Mouse (Mus musculus) megakaryocyte, embryonic 14.5 days (primary cell): ENCODE results near the gene Rbms1. TPM values are rescaled to one million over a fixed set of nuclear protein-coding genes. Genes with fewer than 3 reads are reported as not detected.

Experiments
- H3K27me3 ChIP-seq: replicated peaks from 2 replicates; pipeline ENCODE3; 2012; ENCODE audit warnings: inconsistent platforms
- H3K36me3 ChIP-seq: replicated peaks from 2 replicates; pipeline ENCODE3; 2012; ENCODE audit warnings: low read length, inconsistent platforms, mixed read lengths
- H3K4me1 ChIP-seq: 2 replicates; pipeline ENCODE4 v1.6.1; 2012; ENCODE audit warnings: inconsistent platforms
- H3K4me3 ChIP-seq: replicated peaks from 2 replicates; pipeline ENCODE3; 2012; ENCODE audit warnings: moderate library complexity, mild to moderate bottlenecking, inconsistent platforms
- H3K9me3 ChIP-seq: 2 replicates; pipeline ENCODE4 v1.6.1; 2012; ENCODE audit warnings: inconsistent platforms
- FLI1 ChIP-seq: IDR thresholded peaks from 2 replicates; pipeline ENCODE4 v1.6.1; 2012; ENCODE audit warnings: low read length, inconsistent platforms, mixed read lengths
- GATA1 ChIP-seq: IDR thresholded peaks from 3 replicates; pipeline ENCODE4 v1.6.1; 2012; ENCODE audit warnings: mixed read lengths, low read length, inconsistent platforms, borderline replicate concordance
- polyA plus RNA-seq: library from polyadenylated mRNA; stranded (reverse); fragments of >175 nt; gene quantifications from 2 replicates; pipeline ENCODE4 v1.2.3, GENCODE M21; 2012; ENCODE audit warnings: low replicate concordance; ENCODE audit not compliant: insufficient read depth

Rbms1 gene
- polyA plus RNA-seq, 1 experiment = 22.6 TPM

DNA sequence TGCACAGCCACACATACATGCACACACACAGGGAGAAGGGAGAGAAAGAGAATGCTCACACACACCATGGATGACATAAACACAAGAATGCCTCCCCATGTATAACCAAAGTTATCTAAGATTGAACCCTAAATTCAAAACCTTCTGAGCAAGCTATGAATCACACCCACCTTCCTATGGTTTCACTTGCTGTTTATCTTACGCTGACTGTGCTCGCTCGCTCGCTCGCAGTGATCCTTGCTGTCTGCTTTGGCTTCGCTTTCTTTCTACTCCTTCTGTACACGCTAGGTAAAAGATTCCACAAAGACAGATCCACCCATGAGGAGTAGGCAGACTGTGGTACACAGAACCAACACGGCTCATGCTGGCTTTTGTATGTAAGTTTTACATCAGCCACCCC lies 95.7 kb downstream of the Rbms1 start:
- Histone ChIP-seq H3K9me3 (no peaks in the 10 kb centered on the region), H3K4me1 (peaks cover 80% of the 10 kb centered on the region), H3K4me3 (no peak overlapping the region), H3K27me3 (no peaks in the 10 kb centered on the region), H3K36me3 (peaks cover 15% of the 10 kb centered on the region)
- TF ChIP-seq FLI1 (no peak), GATA1 (no peak)

DNA sequence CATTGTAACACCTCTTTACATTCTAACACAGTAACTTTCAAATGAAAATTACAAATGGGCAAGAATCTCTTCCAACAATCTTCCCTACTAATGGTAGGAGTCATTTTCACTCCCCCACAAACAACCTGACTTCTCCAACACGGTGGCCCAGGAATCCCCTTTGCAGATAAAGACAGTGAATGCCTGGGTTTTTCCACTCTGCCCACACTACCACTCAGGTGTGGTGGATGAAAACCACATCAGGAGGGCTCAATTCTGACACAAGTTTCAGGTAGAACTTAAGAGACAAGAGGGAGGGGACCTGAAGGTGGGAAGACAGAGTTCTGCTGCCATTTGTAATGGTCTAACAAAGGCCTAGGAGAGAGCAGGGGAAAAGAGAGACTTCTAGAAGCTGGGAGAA lies 97.1 kb downstream of the Rbms1 start:
- Histone ChIP-seq H3K4me1 (peaks cover 73% of the 10 kb centered on the region), H3K36me3 (peaks cover 29% of the 10 kb centered on the region), H3K27me3 (no peaks in the 10 kb centered on the region), H3K4me3 (no peak overlapping the region), H3K9me3 (peaks cover 11% of the 10 kb centered on the region)
- TF ChIP-seq FLI1 (no peak), GATA1 (no peak)

DNA sequence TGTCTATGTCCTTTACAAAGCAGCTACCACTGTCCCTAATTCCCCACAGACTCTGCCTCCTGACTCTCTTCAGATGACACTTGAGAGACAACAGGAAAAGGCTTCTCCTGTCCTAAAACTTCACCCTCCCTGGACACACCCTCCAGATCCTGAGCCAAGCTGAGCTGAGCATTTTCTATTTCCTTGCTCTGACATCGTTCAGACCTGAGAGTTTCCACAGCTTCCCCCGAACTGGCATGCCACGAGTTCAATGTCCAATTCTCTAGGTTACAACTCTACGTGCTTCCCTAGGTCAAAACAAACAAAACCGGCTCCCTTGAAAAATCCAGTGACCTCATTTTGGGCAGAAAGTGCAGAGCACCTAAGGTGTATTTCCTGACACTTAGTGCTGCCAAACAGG lies 98.0 kb downstream of the Rbms1 start:
- peaks cover 15% of the 10 kb centered on the region for H3K9me3 ChIP-seq
- peaks cover 37% of the 10 kb centered on the region for H3K36me3 ChIP-seq
- no peaks in the 10 kb centered on the region for H3K27me3 ChIP-seq
- peak overlapping the region; percentile 16 for H3K4me3 ChIP-seq
- TF ChIP-seq FLI1 (no peak), GATA1 (no peak)
- peaks cover 69% of the 10 kb centered on the region for H3K4me1 ChIP-seq

DNA sequence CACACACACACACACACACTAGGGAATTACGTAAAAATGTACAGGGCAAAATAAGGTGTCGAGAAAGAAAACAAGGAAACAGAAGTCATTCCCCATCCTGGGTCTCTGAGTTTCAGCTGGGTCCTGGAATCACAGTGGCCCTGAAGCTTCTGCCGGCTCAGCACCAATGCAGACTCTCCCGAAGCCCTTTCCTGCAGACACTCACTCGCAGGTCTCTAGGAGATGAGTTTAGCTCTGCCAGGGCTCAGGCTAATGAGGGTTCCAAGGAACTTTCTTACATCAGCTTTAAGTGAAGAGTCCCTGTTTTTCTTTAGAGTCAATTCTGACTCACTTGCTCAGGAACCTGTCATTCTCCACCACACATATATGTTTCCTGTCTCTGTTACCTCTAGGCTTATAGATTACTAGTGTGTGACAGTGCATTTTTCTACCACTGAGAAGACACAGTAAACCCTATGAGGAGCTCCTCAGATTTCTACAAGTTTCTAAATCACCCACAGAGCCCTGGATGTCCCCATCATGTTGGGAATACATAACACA lies 98.7 kb downstream of the Rbms1 start:
- H3K27me3 ChIP-seq = no peaks in the 10 kb centered on the region
- H3K4me1 ChIP-seq = peaks cover 63% of the 10 kb centered on the region
- peaks cover 42% of the 10 kb centered on the region for H3K36me3 ChIP-seq
- H3K9me3 ChIP-seq = peaks cover 15% of the 10 kb centered on the region
- TF ChIP-seq FLI1 (no peak), GATA1 (no peak)
- no peak overlapping the region for H3K4me3 ChIP-seq

DNA sequence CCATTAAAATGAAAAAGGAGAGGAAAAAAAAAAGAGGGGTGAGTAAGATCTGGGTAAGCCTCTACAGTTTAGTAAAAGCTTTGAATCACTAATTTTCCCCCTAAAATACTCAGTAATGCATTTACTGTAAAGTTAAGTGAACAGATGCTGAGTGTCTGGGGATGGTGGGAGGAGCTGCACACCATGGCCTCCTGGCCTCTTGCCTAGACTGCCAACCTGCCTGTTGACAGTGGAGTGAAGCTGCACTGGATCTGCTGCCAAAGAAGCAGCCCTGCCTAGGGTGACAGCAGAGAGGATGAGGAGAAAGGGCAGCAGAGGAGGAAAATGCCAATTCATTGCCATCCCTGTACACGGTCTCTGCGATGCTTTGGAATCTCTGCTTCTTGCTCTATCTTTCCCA lies 99.2 kb downstream of the Rbms1 start:
- Histone ChIP-seq H3K4me1 (peaks cover 59% of the 10 kb centered on the region), H3K36me3 (peaks cover 46% of the 10 kb centered on the region), H3K9me3 (peaks cover 16% of the 10 kb centered on the region), H3K27me3 (no peaks in the 10 kb centered on the region), H3K4me3 (peak overlapping the region; percentile 62)
- TF ChIP-seq GATA1 (no peak), FLI1 (no peak)

DNA sequence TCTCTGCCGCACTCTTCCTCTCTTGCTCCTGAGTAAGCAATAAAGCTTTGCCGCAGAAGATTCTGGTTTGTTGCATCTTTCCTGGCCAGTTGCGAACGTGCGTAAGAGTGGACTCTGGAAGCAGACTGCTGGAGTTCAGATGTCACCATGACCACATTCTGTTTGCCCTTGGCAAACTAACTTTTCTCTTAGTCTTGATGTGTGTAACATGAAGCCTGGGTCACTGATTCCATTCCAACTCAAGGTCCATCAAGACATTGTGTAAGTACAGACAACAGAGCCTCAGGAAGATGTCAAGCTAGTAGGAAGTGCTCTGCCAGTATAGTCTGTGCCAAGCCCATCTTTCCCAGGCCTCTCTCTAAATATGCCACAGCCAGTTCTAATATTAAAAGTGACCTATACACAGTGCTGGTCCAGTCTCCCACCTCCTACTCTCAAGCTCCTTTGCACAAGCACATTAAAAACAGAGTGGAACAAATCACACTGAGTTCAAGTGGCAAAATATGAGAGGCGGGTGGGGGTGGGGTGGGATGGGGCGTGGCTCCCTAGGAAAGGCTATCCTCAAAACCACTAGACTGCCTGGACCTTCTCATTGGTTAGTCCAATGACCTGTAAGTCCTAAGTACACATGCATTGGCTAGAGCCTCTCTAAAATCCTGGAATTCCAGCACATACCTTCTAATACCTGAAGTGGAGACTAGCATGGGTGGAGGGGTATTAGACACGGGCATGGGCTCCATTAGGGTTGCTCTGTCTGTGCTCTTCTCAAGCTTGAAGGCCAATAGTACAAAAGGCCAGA lies 99.9 kb downstream of the Rbms1 start:
- no peak for TF ChIP-seq FLI1
- TF ChIP-seq GATA1 = no peak

DNA sequence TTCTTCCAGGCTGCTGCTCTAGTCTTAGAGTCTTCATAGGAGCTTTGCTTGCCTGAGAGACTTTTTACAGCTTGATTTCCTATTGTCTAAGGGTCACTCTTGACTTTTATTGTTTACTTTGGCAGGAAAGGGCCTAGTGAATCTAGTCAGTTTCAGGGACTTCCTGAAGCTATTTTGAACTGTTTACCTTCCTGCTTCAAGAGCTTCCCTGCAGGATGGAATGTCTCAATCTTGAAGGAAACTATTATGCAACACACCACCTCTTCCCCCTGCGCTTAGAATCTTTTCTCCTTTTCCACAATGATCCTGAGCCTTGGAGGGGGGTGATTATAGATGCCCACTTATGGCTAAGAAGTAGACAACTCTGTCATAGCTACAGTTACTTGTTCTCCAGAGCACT lies 104.9 kb downstream of the Rbms1 start:
- Histone ChIP-seq H3K36me3 (peaks cover 66% of the 10 kb centered on the region), H3K4me3 (no peak overlapping the region), H3K27me3 (no peaks in the 10 kb centered on the region), H3K4me1 (peaks cover 60% of the 10 kb centered on the region), H3K9me3 (peaks cover 29% of the 10 kb centered on the region)
- no peak for TF ChIP-seq FLI1
- no peak for TF ChIP-seq GATA1

More for the DNA sequence above, 99.9 kb downstream of the Rbms1 start:
- Histone ChIP-seq H3K4me3 (no peak overlapping the region), H3K4me1 (peaks cover 58% of the 10 kb centered on the region), H3K9me3 (peaks cover 23% of the 10 kb centered on the region), H3K36me3 (peaks cover 53% of the 10 kb centered on the region), H3K27me3 (no peaks in the 10 kb centered on the region)

DNA sequence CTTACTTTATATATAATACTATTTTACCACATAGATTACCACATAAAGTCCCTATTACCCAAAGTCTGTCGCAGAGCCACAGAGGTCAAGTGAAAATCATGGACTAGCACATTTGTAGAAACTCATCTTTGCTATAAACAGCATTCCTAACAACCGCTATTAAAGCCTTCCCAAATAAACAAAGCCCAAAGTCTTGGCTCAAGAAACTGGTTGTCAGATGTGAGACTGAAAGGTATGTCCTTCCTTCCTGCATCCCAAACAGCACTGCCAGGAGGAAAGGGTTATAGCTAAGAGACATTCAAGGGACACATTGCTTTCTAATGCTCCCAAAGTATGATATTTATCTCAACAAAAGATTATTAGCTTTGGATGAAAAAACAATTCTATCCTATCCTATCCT lies 106.9 kb downstream of the Rbms1 start:
- no peak for TF ChIP-seq FLI1
- no peak for TF ChIP-seq GATA1
- peaks cover 20% of the 10 kb centered on the region for H3K9me3 ChIP-seq
- peaks cover 73% of the 10 kb centered on the region for H3K4me1 ChIP-seq
- no peak overlapping the region for H3K4me3 ChIP-seq
- H3K27me3 ChIP-seq = no peaks in the 10 kb centered on the region
- H3K36me3 ChIP-seq = peaks cover 52% of the 10 kb centered on the region

DNA sequence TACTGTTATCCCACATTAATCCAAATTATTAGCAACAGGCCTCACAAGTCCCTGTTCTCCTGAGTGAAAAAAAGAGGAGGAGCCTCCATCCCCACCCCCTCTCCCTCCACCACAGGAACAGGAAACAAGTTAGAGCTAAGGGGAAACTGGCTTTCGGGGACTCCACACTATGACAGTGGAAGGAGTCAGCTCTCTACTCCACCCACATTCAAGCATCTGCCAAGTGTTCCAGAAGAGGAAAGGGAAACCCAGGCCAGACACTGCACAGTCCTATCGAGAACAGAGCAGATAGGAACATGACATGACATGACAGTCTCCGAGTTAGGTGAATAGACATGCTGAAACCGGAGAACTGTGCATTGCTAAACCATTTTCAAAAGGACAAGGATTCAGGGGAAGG lies 108.0 kb downstream of the Rbms1 start:
- Histone ChIP-seq H3K9me3 (peaks cover 14% of the 10 kb centered on the region), H3K27me3 (no peaks in the 10 kb centered on the region), H3K36me3 (peaks cover 46% of the 10 kb centered on the region), H3K4me3 (peak overlapping the region; percentile 79), H3K4me1 (peaks cover 79% of the 10 kb centered on the region)
- no peak for TF ChIP-seq GATA1
- TF ChIP-seq FLI1 = no peak

DNA sequence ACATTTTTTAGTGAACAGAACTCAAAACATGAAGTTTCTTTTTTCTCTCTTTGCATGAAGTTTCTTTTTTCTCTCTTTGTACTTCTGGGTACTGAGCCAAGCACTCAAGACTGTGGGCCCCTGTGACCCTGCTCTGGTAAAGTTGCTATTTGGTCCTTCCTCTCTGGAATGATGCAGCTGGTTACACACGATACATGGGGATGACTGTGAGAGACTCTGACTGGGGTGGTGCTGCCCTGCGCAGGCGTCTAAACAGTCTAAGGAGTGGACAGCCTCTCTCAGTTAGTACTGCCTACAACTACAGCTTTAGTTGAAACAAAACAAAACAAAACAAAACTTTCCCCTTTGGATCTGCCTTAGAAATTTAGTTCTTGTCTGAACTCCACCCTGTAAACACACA lies 111.1 kb downstream of the Rbms1 start:
- Histone ChIP-seq H3K9me3 (no peaks in the 10 kb centered on the region), H3K27me3 (no peaks in the 10 kb centered on the region), H3K36me3 (peaks cover 18% of the 10 kb centered on the region), H3K4me1 (peaks cover 82% of the 10 kb centered on the region), H3K4me3 (no peak overlapping the region)
- no peak for TF ChIP-seq FLI1
- TF ChIP-seq GATA1 = no peak
